Mouse (Mus musculus): ENCODE data around the gene Dynlrb2. TPM values are rescaled to one million over a fixed set of nuclear protein-coding genes. Genes with fewer than 3 reads are reported as not detected.

Dynlrb2 gene
- polyA plus RNA-seq, 1 experiment from 2014 or later: 0.47 TPM

- no peak overlapping the region for H3K27ac ChIP-seq (replicated peaks)
- no peaks in the 10 kb centered on the region for H3K9me3 ChIP-seq (ENCODE audit: control insufficient read depth, low read length)
- H3K4me3 ChIP-seq (ENCODE audit: low read depth, low read length): no peak overlapping the region
- DNase-seq (ENCODE audit: low spot score) (no peak), ATAC-seq (ENCODE audit: low FRiP score, low TSS enrichment) (no peak)
- no peaks in the 10 kb centered on the region for H3K27me3 ChIP-seq (ENCODE audit: control insufficient read depth, insufficient read depth, low read length)
- no peak for TF ChIP-seq EP300 (optimal IDR thresholded peaks at IDR 0.05)
- no peak for TF ChIP-seq CTCF (IDR thresholded peaks at IDR 0.05; ENCODE audit: low read depth)
- H3K4me2 ChIP-seq (replicated peaks; ENCODE audit: low read depth): no peak overlapping the region
- H3K36me3 ChIP-seq (ENCODE audit: control insufficient read depth, insufficient read depth, low read length): no peaks in the 10 kb centered on the region
- 0 out of 2 replicates have a peak, but pooled peaks cover 4% of the 10 kb centered on the region for H3K4me1 ChIP-seq (replicated peaks; ENCODE audit: control insufficient read depth, insufficient read depth)
- WGBS: 67% methylated on average over 5 of the region's 5 CpGs
- H3K9ac ChIP-seq (ENCODE audit: low read length): no peak overlapping the region
Observed at GRCm38 (mm10) chr8:116508721-116509120, 3.9 kb downstream of the Dynlrb2 start.

GRCm38 (mm10) chr8:116509247-116509646 lies 4.5 kb downstream of the Dynlrb2 start:
- Histone ChIP-seq H3K27ac (replicated peaks) (no peak overlapping the region), H3K9ac (ENCODE audit: low read length) (no peak overlapping the region), H3K27me3 (ENCODE audit: control insufficient read depth, insufficient read depth, low read length) (no peaks in the 10 kb centered on the region), H3K36me3 (ENCODE audit: control insufficient read depth, insufficient read depth, low read length) (no peaks in the 10 kb centered on the region), H3K4me3 (ENCODE audit: low read depth, low read length) (no peak overlapping the region), H3K4me2 (replicated peaks; ENCODE audit: low read depth) (no peak overlapping the region), H3K9me3 (ENCODE audit: control insufficient read depth, low read length) (no peaks in the 10 kb centered on the region), H3K4me1 (replicated peaks; ENCODE audit: control insufficient read depth, insufficient read depth) (0 out of 2 replicates have a peak, but pooled peaks cover 4% of the 10 kb centered on the region)
- ATAC-seq (ENCODE audit: low FRiP score, low TSS enrichment) (no peak), DNase-seq (ENCODE audit: low spot score) (no peak)
- TF ChIP-seq CTCF (IDR thresholded peaks at IDR 0.05; ENCODE audit: low read depth) (no peak), EP300 (optimal IDR thresholded peaks at IDR 0.05) (no peak)
- whole genome bisulfite sequencing: 53% methylated on average over 3 of the region's 3 CpGs

- no peak overlapping the region for H3K27ac ChIP-seq (replicated peaks)
- no peaks in the 10 kb centered on the region for H3K4me1 ChIP-seq (replicated peaks; ENCODE audit: control insufficient read depth, insufficient read depth)
- WGBS: 88% methylated on average over 5 of the region's 5 CpGs
- 0 out of 2 replicates have a peak, but pooled peaks cover 3% of the 10 kb centered on the region for H3K9me3 ChIP-seq (ENCODE audit: control insufficient read depth, low read length)
- H3K27me3 ChIP-seq (ENCODE audit: control insufficient read depth, insufficient read depth, low read length): no peaks in the 10 kb centered on the region
- no peak overlapping the region for H3K4me2 ChIP-seq (replicated peaks; ENCODE audit: low read depth)
- TF ChIP-seq CTCF (IDR thresholded peaks at IDR 0.05; ENCODE audit: low read depth) (no peak), EP300 (optimal IDR thresholded peaks at IDR 0.05) (no peak)
- no peak overlapping the region for H3K4me3 ChIP-seq (ENCODE audit: low read depth, low read length)
- H3K9ac ChIP-seq (ENCODE audit: low read length): no peak overlapping the region
- DNase-seq (ENCODE audit: low spot score): no peak
- no peaks in the 10 kb centered on the region for H3K36me3 ChIP-seq (ENCODE audit: control insufficient read depth, insufficient read depth, low read length)
- ATAC-seq (ENCODE audit: low FRiP score, low TSS enrichment): no peak
Observed at GRCm38 (mm10) chr8:116519676-116520075, 14.9 kb downstream of the Dynlrb2 start.

- H3K9me3 ChIP-seq (ENCODE audit: control insufficient read depth, low read length): 0 out of 2 replicates have a peak, but pooled peaks cover 3% of the 10 kb centered on the region
- H3K36me3 ChIP-seq (ENCODE audit: control insufficient read depth, insufficient read depth, low read length): no peaks in the 10 kb centered on the region
- H3K27me3 ChIP-seq (ENCODE audit: control insufficient read depth, insufficient read depth, low read length): no peaks in the 10 kb centered on the region
- H3K4me3 ChIP-seq (ENCODE audit: low read depth, low read length): no peak overlapping the region
- no peak overlapping the region for H3K9ac ChIP-seq (ENCODE audit: low read length)
- H3K27ac ChIP-seq (replicated peaks): no peak overlapping the region
- 77% methylated on average over 4 of the region's 4 CpGs for WGBS
- DNase-seq (ENCODE audit: low spot score) (no peak), ATAC-seq (ENCODE audit: low FRiP score, low TSS enrichment) (no peak)
- TF ChIP-seq EP300 (optimal IDR thresholded peaks at IDR 0.05) (no peak), CTCF (IDR thresholded peaks at IDR 0.05; ENCODE audit: low read depth) (no peak)
- H3K4me2 ChIP-seq (replicated peaks; ENCODE audit: low read depth): no peak overlapping the region
- no peaks in the 10 kb centered on the region for H3K4me1 ChIP-seq (replicated peaks; ENCODE audit: control insufficient read depth, insufficient read depth)
Observed at GRCm38 (mm10) chr8:116521208-116521607, 16.4 kb downstream of the Dynlrb2 start.

GRCm38 (mm10) chr8:116521641-116522040 lies 16.9 kb downstream of the Dynlrb2 start:
- DNase-seq (ENCODE audit: low spot score): no peak
- WGBS: 73% methylated on average over 3 of the region's 3 CpGs
- Histone ChIP-seq H3K9me3 (ENCODE audit: control insufficient read depth, low read length) (0 out of 2 replicates have a peak, but pooled peaks cover 3% of the 10 kb centered on the region), H3K9ac (ENCODE audit: low read length) (no peak overlapping the region), H3K36me3 (ENCODE audit: control insufficient read depth, insufficient read depth, low read length) (no peaks in the 10 kb centered on the region), H3K27ac (replicated peaks) (no peak overlapping the region), H3K27me3 (ENCODE audit: control insufficient read depth, insufficient read depth, low read length) (no peaks in the 10 kb centered on the region), H3K4me2 (replicated peaks; ENCODE audit: low read depth) (no peak overlapping the region), H3K4me1 (replicated peaks; ENCODE audit: control insufficient read depth, insufficient read depth) (no peaks in the 10 kb centered on the region), H3K4me3 (ENCODE audit: low read depth, low read length) (no peak overlapping the region)
- TF ChIP-seq EP300 (optimal IDR thresholded peaks at IDR 0.05): no peak
- TF ChIP-seq CTCF (IDR thresholded peaks at IDR 0.05; ENCODE audit: low read depth): no peak
- ATAC-seq (ENCODE audit: low FRiP score, low TSS enrichment): no peak

GRCm38 (mm10) chr8:116522104-116522767 lies 17.5 kb downstream of the Dynlrb2 start:
- H3K4me3 ChIP-seq (ENCODE audit: low read depth, low read length): no peak overlapping the region
- TF ChIP-seq EP300 (optimal IDR thresholded peaks at IDR 0.05) (no peak), CTCF (IDR thresholded peaks at IDR 0.05; ENCODE audit: low read depth) (no peak)
- no peak; the same call in 1 of the 2 replicates for ATAC-seq (ENCODE audit: low FRiP score, low TSS enrichment)

More at GRCm38 (mm10) chr8:116522104-116522767, 17.5 kb downstream of the Dynlrb2 start:
- H3K36me3 ChIP-seq (ENCODE audit: control insufficient read depth, insufficient read depth, low read length): no peaks in the 10 kb centered on the region
- H3K4me1 ChIP-seq (replicated peaks; ENCODE audit: control insufficient read depth, insufficient read depth): no peaks in the 10 kb centered on the region
- H3K4me2 ChIP-seq (replicated peaks; ENCODE audit: low read depth): no peak overlapping the region
- 70% methylated on average over 11 of the region's 11 CpGs for WGBS
- no peak for DNase-seq (ENCODE audit: low spot score)
- no peaks in the 10 kb centered on the region for H3K27me3 ChIP-seq (ENCODE audit: control insufficient read depth, insufficient read depth, low read length)
- no peaks in the 10 kb centered on the region for H3K9me3 ChIP-seq (ENCODE audit: control insufficient read depth, low read length)
- no peak overlapping the region for H3K27ac ChIP-seq (replicated peaks)
- no peak overlapping the region for H3K9ac ChIP-seq (ENCODE audit: low read length)

Measured in stomach, postnatal 0 days (tissue).